Comparison of ENCODE assay signal across 21 mouse cellular contexts in genomic region chr9:21008007-21008406, GRCm38 (mm10). TPM values are rescaled to one million over a fixed set of nuclear protein-coding genes. Genes with fewer than 3 reads are reported as not detected.
DNase-seq lines count a peak whose midpoint lies in the region; ATAC-seq and TF ChIP-seq lines count a peak whose summit lies in the region.
"Had no signal": no experiment of that assay in that cellular context is flagged by ENCODE, and none has a peak within 500 bp of the region (broad histone marks: within the 10 kb centered on the region; RNA-seq: fewer than 3 reads in every experiment).

No protein-coding gene starts in this region.

- TF ChIP-seq RAD21 in MEL (IDR thresholded peaks at IDR 0.05; ENCODE audit: low read depth, low read length): no peak

- no peak for DNase-seq in heart, adult 2 months
- no peak for DNase-seq in heart, postnatal 25 days (ENCODE audit: low spot score)
- DNase-seq in lung, embryonic 14.5 days: no peak
- no peak for DNase-seq in lung, postnatal 25 days (ENCODE audit: low spot score)
- peak; percentile 59 for DNase-seq in MEL (ENCODE audit: low read depth, low spot score)
- no peak for DNase-seq in liver, postnatal 0 days
- no peak for DNase-seq in right cerebral cortex, adult 2 months (ENCODE audit: low spot score in 2 of 2)
- DNase-seq in adrenal gland, postnatal 14 days: no peak
- DNase-seq: cerebellum, adult 11 months; gastrocnemius, postnatal 36 days; kidney, postnatal 36 days; lung, adult 2 months; retina, postnatal 1 day; spleen, adult 18-20 months; thymus, postnatal 36 days had no signal

- no peak overlapping the region for H3K9ac ChIP-seq in heart, adult 2 months (ENCODE audit: low read depth, low read length)
- H3K9ac ChIP-seq in lung, embryonic 14.5 days: no peak overlapping the region
- no peak overlapping the region for H3K9ac ChIP-seq in MEL (ENCODE audit: control insufficient read depth, low read depth, low read length, poor library complexity, severe bottlenecking)
- H3K9ac ChIP-seq in liver, postnatal 0 days (replicated peaks): no peak overlapping the region
- H3K9ac ChIP-seq: heart, embryonic 13.5 days had no signal

- TF ChIP-seq CTCF in heart, adult 2 months (IDR thresholded peaks at IDR 0.05): peak; percentile 47
- peak; percentile 21; the same call in 1 of the 2 replicates for TF ChIP-seq CTCF in lung, embryonic 14.5 days (IDR thresholded peaks at IDR 0.05; ENCODE audit: low read depth)
- TF ChIP-seq CTCF in MEL (IDR thresholded peaks at IDR 0.05 in 2 of 3, conservative IDR thresholded peaks at IDR 0.05 in 1 of 3; ENCODE audit: control insufficient read depth in 1 of 3, insufficient read depth in 1 of 3, low read depth in 2 of 3, low read length in 3 of 3, poor library complexity in 1 of 3, severe bottlenecking in 1 of 3): peak in 1 of 3 experiments; percentile 45; a peak in 2 of 6 replicates
- peak; percentile 54 for TF ChIP-seq CTCF in liver, postnatal 0 days (IDR thresholded peaks at IDR 0.05; ENCODE audit: low read depth)

- H3K9me3 ChIP-seq in lung, embryonic 14.5 days (ENCODE audit: low read depth, low read length): no peaks in the 10 kb centered on the region
- no peaks in the 10 kb centered on the region for H3K9me3 ChIP-seq in MEL (replicated peaks; ENCODE audit: insufficient read depth, low read length)
- no peaks in the 10 kb centered on the region for H3K9me3 ChIP-seq in liver, postnatal 0 days (ENCODE audit: low read length)
- H3K9me3 ChIP-seq: heart, embryonic 13.5 days; limb, embryonic 10.5 days had no signal

- no peak overlapping the region for H3K4me3 ChIP-seq in heart, adult 2 months
- no peak overlapping the region for H3K4me3 ChIP-seq in lung, embryonic 14.5 days (ENCODE audit: low read depth, low read length)
- H3K4me3 ChIP-seq in MEL (ENCODE audit: control insufficient read depth in 1 of 2, insufficient read depth in 1 of 2, low read depth in 2 of 2, low read length in 2 of 2): no peak overlapping the region
- no peak overlapping the region for H3K4me3 ChIP-seq in liver, postnatal 0 days (ENCODE audit: low read depth, low read length)
- H3K4me3 ChIP-seq: heart, embryonic 13.5 days; limb, embryonic 10.5 days had no signal

- TF ChIP-seq POLR2A in heart, adult 2 months (IDR thresholded peaks at IDR 0.05; ENCODE audit: insufficient read depth, low read depth, low read length): no peak
- TF ChIP-seq POLR2A in MEL (IDR thresholded peaks at IDR 0.05; ENCODE audit: control insufficient read depth in 1 of 2, insufficient read depth in 1 of 2, low read depth in 1 of 2, low read length in 2 of 2, poor library complexity in 1 of 2): no peak

- no peaks in the 10 kb centered on the region for H3K27me3 ChIP-seq in heart, adult 2 months (ENCODE audit: control insufficient read depth, insufficient read depth, low read length)
- H3K27me3 ChIP-seq in lung, embryonic 14.5 days (ENCODE audit: insufficient read depth, low read length): no peaks in the 10 kb centered on the region
- no peaks in the 10 kb centered on the region for H3K27me3 ChIP-seq in MEL (ENCODE audit: control insufficient read depth in 1 of 2, insufficient read depth in 2 of 2, low read length in 2 of 2)
- H3K27me3 ChIP-seq in liver, postnatal 0 days (ENCODE audit: insufficient read depth, low read length): no peaks in the 10 kb centered on the region

- H3K4me1 ChIP-seq in heart, adult 2 months (ENCODE audit: control insufficient read depth, insufficient read depth, low read length): peaks cover 8% of the 10 kb centered on the region
- no peaks in the 10 kb centered on the region for H3K4me1 ChIP-seq in lung, embryonic 14.5 days (ENCODE audit: insufficient read depth)
- H3K4me1 ChIP-seq in MEL (ENCODE audit: control insufficient read depth in 1 of 2, insufficient read depth in 2 of 2, low read length in 2 of 2): peaks cover 10 to 29% of the 10 kb centered on the region in 2 experiments
- peaks cover 20% of the 10 kb centered on the region for H3K4me1 ChIP-seq in liver, postnatal 0 days (ENCODE audit: insufficient read depth)

- intact Hi-C loops in heart, adult 2 months (cut with DNase I): loop anchor here (10.0 kb wide), 1 partner anchor 127 kb away; the partner anchor contains the start of gene Tyk2
- intact Hi-C loops in heart, postnatal 25 days (cut with DNase I): no loop called here

- no peak overlapping the region for H3K4me2 ChIP-seq in lung, embryonic 14.5 days
- no peak overlapping the region for H3K4me2 ChIP-seq in liver, postnatal 0 days (ENCODE audit: low read depth, low read length)
- H3K4me2 ChIP-seq: heart, embryonic 13.5 days had no signal

- no peaks in the 10 kb centered on the region for H3K36me3 ChIP-seq in heart, adult 2 months (ENCODE audit: control insufficient read depth, insufficient read depth, low read length)
- H3K36me3 ChIP-seq in lung, embryonic 14.5 days (ENCODE audit: insufficient read depth): peaks cover 45% of the 10 kb centered on the region
- H3K36me3 ChIP-seq in MEL (ENCODE audit: control insufficient read depth in 1 of 2, insufficient read depth in 2 of 2, low read length in 2 of 2): peaks cover 3 to 21% of the 10 kb centered on the region in 2 experiments
- peaks cover 41% of the 10 kb centered on the region for H3K36me3 ChIP-seq in liver, postnatal 0 days (replicated peaks; ENCODE audit: insufficient read depth, low read length)

- no peak overlapping the region for H3K27ac ChIP-seq in heart, adult 2 months
- no peak overlapping the region for H3K27ac ChIP-seq in lung, embryonic 14.5 days (ENCODE audit: low read depth)
- no peak overlapping the region for H3K27ac ChIP-seq in MEL (ENCODE audit: control insufficient read depth, low read depth, low read length)
- H3K27ac ChIP-seq in liver, postnatal 0 days (ENCODE audit: low read depth): no peak overlapping the region
- H3K27ac ChIP-seq: heart, embryonic 13.5 days; limb, embryonic 10.5 days had no signal

- no peak for TF ChIP-seq EP300 in heart, adult 2 months (IDR thresholded peaks at IDR 0.05; ENCODE audit: insufficient read depth, low read depth, low read length)
- TF ChIP-seq EP300 in MEL (IDR thresholded peaks at IDR 0.05; ENCODE audit: low read depth in 1 of 2, low read length in 2 of 2): no peak
- TF ChIP-seq EP300 in liver, postnatal 0 days (IDR thresholded peaks at IDR 0.05; ENCODE audit: low read depth): no peak

- ATAC-seq in lung, embryonic 14.5 days (ENCODE audit: insufficient read depth): no peak
- no peak for ATAC-seq in liver, postnatal 0 days
- ATAC-seq: intestine, embryonic 16.5 days had no signal

- WGBS in heart, adult 2 months: 85% methylated on average over 7 of the region's 7 CpGs
- 79% methylated on average over 7 of the region's 7 CpGs for WGBS in lung, embryonic 14.5 days
- WGBS in liver, postnatal 0 days (ENCODE audit: insufficient replicate concordance): 78% methylated on average over 7 of the region's 7 CpGs

- H3K79me2 ChIP-seq in heart, adult 2 months (replicated peaks; ENCODE audit: control insufficient read depth, insufficient read depth, low read length): no peaks in the 10 kb centered on the region
- H3K79me2 ChIP-seq in MEL (ENCODE audit: control insufficient read depth, insufficient read depth, low read length, poor library complexity): peaks cover 6% of the 10 kb centered on the region

RNA-seq across cellular contexts. Expression of gene Mrpl4, which starts 5.5 kb away (rescaled TPM):
- total RNA-seq in heart, adult 2 months (2021): 100 to 1,000 TPM; 124 to 130 TPM
- polyA plus RNA-seq in heart, adult 2 months (2012; rRNA removed): 173 and 226 TPM in 2 replicates
- total RNA-seq in heart, postnatal 25 days (2021): 100 to 1,000 TPM; 143 to 144 TPM
- polyA plus RNA-seq in lung, embryonic 14.5 days (2014; fragmentation: Nextera tagmentation; extraction: Ambion mirVana): 156 and 166 TPM in 2 replicates
- total RNA-seq in MEL (2012; rRNA removed): 280 and 282 TPM in 2 replicates
- polyA plus RNA-seq in MEL (2012; ENCODE audit: insufficient read depth in 1 of 2, insufficient read length in 2 of 2, low read depth in 1 of 2, low replicate concordance in 2 of 2, missing spikeins in 1 of 2): 100 to 1,000 TPM in 1 of 2 experiments, not detected in 1; 474 TPM
- polyA plus RNA-seq in liver, postnatal 0 days (2015; fragmentation: Nextera tagmentation; extraction: Ambion mirVana): 54.6 and 55.0 TPM in 2 replicates
- 135 and 144 TPM in 2 replicates for total RNA-seq in adrenal gland, postnatal 14 days (2021)

RNA-seq across cellular contexts. Expression of gene Icam1, which starts 7.8 kb away (rescaled TPM):
- total RNA-seq in heart, adult 2 months (2021): 1 to 10 TPM; 7.6 to 9.2 TPM
- 12.4 and 15.3 TPM in 2 replicates for polyA plus RNA-seq in heart, adult 2 months (2012; rRNA removed)
- total RNA-seq in heart, postnatal 25 days (2021): 1 to 10 TPM; 7.7 to 9.6 TPM
- 33.6 and 41.5 TPM in 2 replicates for polyA plus RNA-seq in lung, embryonic 14.5 days (2014; fragmentation: Nextera tagmentation; extraction: Ambion mirVana)
- total RNA-seq in MEL (2012; rRNA removed): 24.4 and 26.0 TPM in 2 replicates
- polyA plus RNA-seq in MEL (2012; ENCODE audit: insufficient read depth in 1 of 2, insufficient read length in 2 of 2, low read depth in 1 of 2, low replicate concordance in 2 of 2, missing spikeins in 1 of 2): 10 to 100 TPM in 1 of 2 experiments, not detected in 1; 31.0 TPM
- 12.7 and 13.6 TPM in 2 replicates for polyA plus RNA-seq in liver, postnatal 0 days (2015; fragmentation: Nextera tagmentation; extraction: Ambion mirVana)
- 12.7 and 13.8 TPM in 2 replicates for total RNA-seq in adrenal gland, postnatal 14 days (2021)

RNA-seq across cellular contexts. Expression of gene Icam4, which starts 21.2 kb away (rescaled TPM):
- 1 to 10 TPM in 1 of 2 experiments, under 1 TPM in 1; 0.84 to 1.0 TPM for total RNA-seq in heart, adult 2 months (2021)
- polyA plus RNA-seq in heart, adult 2 months (2012; rRNA removed): 0.70 and 1.4 TPM in 2 replicates
- total RNA-seq in heart, postnatal 25 days (2021): under 1 TPM; 0.26 to 0.64 TPM
- 1.5 TPM in 2 replicates for polyA plus RNA-seq in lung, embryonic 14.5 days (2014; fragmentation: Nextera tagmentation; extraction: Ambion mirVana)
- total RNA-seq in MEL (2012; rRNA removed): 259 and 260 TPM in 2 replicates
- polyA plus RNA-seq in MEL (2012; ENCODE audit: insufficient read depth in 1 of 2, insufficient read length in 2 of 2, low read depth in 1 of 2, low replicate concordance in 2 of 2, missing spikeins in 1 of 2): 100 to 1,000 TPM; 193 to 268 TPM
- polyA plus RNA-seq in liver, postnatal 0 days (2015; fragmentation: Nextera tagmentation; extraction: Ambion mirVana): 57.7 and 58.5 TPM in 2 replicates
- total RNA-seq in adrenal gland, postnatal 14 days (2021): 1.2 and 4.1 TPM in 2 replicates

RNA-seq across cellular contexts. Expression of gene Icam5, which starts 23.9 kb away (rescaled TPM):
- not detected for total RNA-seq in heart, adult 2 months (2021)
- polyA plus RNA-seq in heart, adult 2 months (2012; rRNA removed): 0.06 and 0.08 TPM in 2 replicates
- total RNA-seq in heart, postnatal 25 days (2021): not detected
- 0.09 and 0.31 TPM in 2 replicates for polyA plus RNA-seq in lung, embryonic 14.5 days (2014; fragmentation: Nextera tagmentation; extraction: Ambion mirVana)
- 4.8 TPM in 2 replicates for total RNA-seq in MEL (2012; rRNA removed)
- polyA plus RNA-seq in MEL (2012; ENCODE audit: insufficient read depth in 1 of 2, insufficient read length in 2 of 2, low read depth in 1 of 2, low replicate concordance in 2 of 2, missing spikeins in 1 of 2): 1 to 10 TPM in 1 of 2 experiments, not detected in 1; 9.5 TPM
- 0.05 and 0.08 TPM in 2 replicates for polyA plus RNA-seq in liver, postnatal 0 days (2015; fragmentation: Nextera tagmentation; extraction: Ambion mirVana)
- 0.74 and 0.90 TPM in 2 replicates for total RNA-seq in adrenal gland, postnatal 14 days (2021)
- total RNA-seq: gastrocnemius, postnatal 36 days; monocyte, adult 5-6 weeks had no signal
- polyA plus RNA-seq: forebrain, embryonic 11.5 days; hindbrain, embryonic 11.5 days had no signal

RNA-seq across cellular contexts. Expression of gene S1pr2, which starts 31.4 kb away (rescaled TPM):
- total RNA-seq in heart, adult 2 months (2021): 1 to 10 TPM; 2.8 to 3.2 TPM
- polyA plus RNA-seq in heart, adult 2 months (2012; rRNA removed): 4.2 and 6.1 TPM in 2 replicates
- total RNA-seq in heart, postnatal 25 days (2021): 1 to 10 TPM; 4.2 to 6.7 TPM
- polyA plus RNA-seq in lung, embryonic 14.5 days (2014; fragmentation: Nextera tagmentation; extraction: Ambion mirVana): 58.0 and 62.3 TPM in 2 replicates
- 6.4 and 6.6 TPM in 2 replicates for total RNA-seq in MEL (2012; rRNA removed)
- polyA plus RNA-seq in MEL (2012; ENCODE audit: insufficient read depth in 1 of 2, insufficient read length in 2 of 2, low read depth in 1 of 2, low replicate concordance in 2 of 2, missing spikeins in 1 of 2): 10 to 100 TPM in 1 of 2 experiments, not detected in 1; 27.4 TPM
- 2.4 and 3.1 TPM in 2 replicates for polyA plus RNA-seq in liver, postnatal 0 days (2015; fragmentation: Nextera tagmentation; extraction: Ambion mirVana)
- 9.1 and 11.0 TPM in 2 replicates for total RNA-seq in adrenal gland, postnatal 14 days (2021)

Comparison
In these comparisons a context has a peak if more than half of its experiments do, and no peak if none do; other contexts are left out.
1. RNA of gene Icam4, which starts 21.2 kb away (total RNA-seq): 259 to 260 TPM in MEL; 1.2 to 4.1 TPM in adrenal gland, postnatal 14 days, 0.84 to 1.0 TPM in heart, adult 2 months and 0.26 to 0.64 TPM in heart, postnatal 25 days; every median in the first group is over 10 times any median in the second.